Mouse (Mus musculus) A20 (cell line): Measurements from ENCODE around the gene Zbtb12.

Experiments used
- DNase-seq: peaks from one replicate; pipeline ENCODE4 v3.0.0-alpha.2; 2011; ENCODE audit warnings: low read depth, low spot score

The Zbtb12 gene

GRCm38 (mm10) chr17:34944362-34944761, 65.1 kb downstream of the Zbtb12 start:
- DNase-seq: no peak
